ENCODE assay signal across 8 mouse cellular contexts in genomic region chr9:110879998-110880561, GRCm38 (mm10). TPM values are rescaled to one million over a fixed set of nuclear protein-coding genes. Genes with fewer than 3 reads are reported as not detected.
DNase-seq lines count a peak whose midpoint lies in the region; ATAC-seq and TF ChIP-seq lines count a peak whose summit lies in the region.

Gene Tmie (minus strand): TSS chr9:110880113.

- in situ Hi-C loops in CH12.LX (cut with MboI; ENCODE audit: low pct_ligation_motif_present, low pct_unique_long_range_greater_than_20kb, low sequenced_read_pairs) = loop anchor here (5.0 kb wide), 1 partner anchor 153 kb away; no protein-coding TSS in a partner anchor

- no peaks in the 10 kb centered on the region for H3K36me3 ChIP-seq in CH12.LX (replicated peaks in 1 of 2; ENCODE audit: control insufficient read depth in 1 of 2, insufficient read depth in 1 of 2, low read length in 1 of 2)
- no peaks in the 10 kb centered on the region for H3K36me3 ChIP-seq in hindbrain, embryonic 13.5 days
- H3K36me3 ChIP-seq in megakaryocyte, embryonic 14.5 days (replicated peaks; ENCODE audit: low read length) = peaks cover 29% of the 10 kb centered on the region

- TF ChIP-seq CTCF in CH12.LX (conservative IDR thresholded peaks at IDR 0.05 in 1 of 2, IDR thresholded peaks at IDR 0.05 in 1 of 2; ENCODE audit: low read depth in 2 of 2, low read length in 2 of 2) = no peak
- TF ChIP-seq CTCF in gastrocnemius, adult 2 months (IDR thresholded peaks at IDR 0.05) = no peak

- H3K27ac ChIP-seq in CH12.LX (ENCODE audit: insufficient read depth, low read depth) = no peak within 1 kb of the TSS
- H3K27ac ChIP-seq in gastrocnemius, adult 2 months = peak within 1 kb of the TSS; percentile 91
- no peak within 1 kb of the TSS for H3K27ac ChIP-seq in hindbrain, embryonic 13.5 days

- ATAC-seq in hindbrain, embryonic 13.5 days (ENCODE audit: low FRiP score) = 0 out of 2 replicates have a peak, but pooled peaks have one; percentile 25

- intact Hi-C loops in gastrocnemius, adult 2 months (cut with DNase I) = loop anchor here (5.0 kb wide), 1 partner anchor 72 kb away; the partner anchor contains the start of gene Lrrc2
- intact Hi-C loops in left cerebral cortex, postnatal 25 days (cut with DNase I) = loop anchor here (10.0 kb wide), 1 partner anchor 245 kb away; no protein-coding TSS in a partner anchor

- H3K9ac ChIP-seq in CH12.LX (ENCODE audit: insufficient read depth, low read depth) = no peak within 1 kb of the TSS
- H3K9ac ChIP-seq in hindbrain, embryonic 13.5 days = peak within 1 kb of the TSS; percentile 69

- H3K4me3 ChIP-seq in CH12.LX (replicated peaks in 1 of 3; ENCODE audit: low read depth in 2 of 3, low read length in 2 of 3, poor library complexity in 1 of 3) = peak within 1 kb of the TSS in 1 of 3 experiments; percentile 29
- H3K4me3 ChIP-seq in gastrocnemius, adult 2 months = peak within 1 kb of the TSS; percentile 73
- peak within 1 kb of the TSS; percentile 52 for H3K4me3 ChIP-seq in hindbrain, embryonic 13.5 days
- H3K4me3 ChIP-seq in megakaryocyte, embryonic 14.5 days (replicated peaks) = peak within 1 kb of the TSS; percentile 94

- TF ChIP-seq RAD21 in CH12.LX (IDR thresholded peaks at IDR 0.05; ENCODE audit: low read depth, low read length) = no peak

- H3K4me2 ChIP-seq in CH12.LX (ENCODE audit: insufficient read depth, low read depth, poor library complexity, severe bottlenecking) = peak within 1 kb of the TSS; percentile 38; the same call in 1 of the 2 replicates
- peak within 1 kb of the TSS; percentile 89 for H3K4me2 ChIP-seq in hindbrain, embryonic 13.5 days

- no peak for TF ChIP-seq POLR2A in CH12.LX (IDR thresholded peaks at IDR 0.05; ENCODE audit: low read depth, low read length)

- no peaks in the 10 kb centered on the region for H3K79me2 ChIP-seq in CH12.LX (replicated peaks; ENCODE audit: control insufficient read depth, extremely low read depth, insufficient read depth, poor library complexity, severe bottlenecking)

- no peaks in the 10 kb centered on the region for H3K9me3 ChIP-seq in CH12.LX (replicated peaks; ENCODE audit: low read length)
- no peaks in the 10 kb centered on the region for H3K9me3 ChIP-seq in hindbrain, embryonic 13.5 days
- no peaks in the 10 kb centered on the region for H3K9me3 ChIP-seq in megakaryocyte, embryonic 14.5 days

- no peak for DNase-seq in CH12.LX (ENCODE audit: extremely low read depth)
- peak; percentile 72 for DNase-seq in adrenal gland, adult 8-10 months
- peak; percentile 87 for DNase-seq in gastrocnemius, adult 2 months
- DNase-seq in left cerebral cortex, postnatal 25 days (ENCODE audit: low spot score in 2 of 2) = peak; percentile 24 to 38
- peak; percentile 35 for DNase-seq in right cerebral cortex, postnatal 14 days
- no peak for DNase-seq in cerebellum, adult 9-11 months

- no peaks in the 10 kb centered on the region for H3K4me1 ChIP-seq in CH12.LX (ENCODE audit: control insufficient read depth in 1 of 2, insufficient read depth in 2 of 2)
- peaks cover 26% of the 10 kb centered on the region for H3K4me1 ChIP-seq in hindbrain, embryonic 13.5 days (replicated peaks)
- peaks cover 78% of the 10 kb centered on the region for H3K4me1 ChIP-seq in megakaryocyte, embryonic 14.5 days

- dilution Hi-C loops in CH12.LX (cut with MboI; ENCODE audit: extremely low pct_ligation_motif_present, extremely low pct_unique_long_range_greater_than_20kb, low sequenced_read_pairs) = no loop called here

- 1% methylated on average over 57 of the region's 57 CpGs for WGBS in hindbrain, embryonic 13.5 days

- no peak for TF ChIP-seq EP300 in CH12.LX (IDR thresholded peaks at IDR 0.05; ENCODE audit: low read length)

- H3K27me3 ChIP-seq in CH12.LX (replicated peaks) = peaks cover 28% of the 10 kb centered on the region
- H3K27me3 ChIP-seq in hindbrain, embryonic 13.5 days = peaks cover 65% of the 10 kb centered on the region
- peaks cover 46% of the 10 kb centered on the region for H3K27me3 ChIP-seq in megakaryocyte, embryonic 14.5 days (replicated peaks)

TF ChIP-seq in CH12.LX, 34 proteins besides CTCF, POLR2A, EP300 and RAD21:
- TF ChIP-seq JUN (IDR thresholded peaks at IDR 0.05; ENCODE audit: insufficient read depth, low read depth, low read length) (no peak), ELF1 (IDR thresholded peaks at IDR 0.05; ENCODE audit: low read depth, low read length) (no peak), MAX (IDR thresholded peaks at IDR 0.05; ENCODE audit: low read length) (no peak), ZMIZ1 (IDR thresholded peaks at IDR 0.05; ENCODE audit: low read depth, low read length) (no peak), TCF12 (IDR thresholded peaks at IDR 0.05; ENCODE audit: low read depth, low read length) (no peak), USF1 (IDR thresholded peaks at IDR 0.05; ENCODE audit: low read depth, low read length) (no peak), SIN3A (IDR thresholded peaks at IDR 0.05; ENCODE audit: low read length) (no peak), SMC3 (IDR thresholded peaks at IDR 0.05; ENCODE audit: low read depth, low read length) (no peak), MAFK (IDR thresholded peaks at IDR 0.05; ENCODE audit: insufficient replicate concordance, low read length) (no peak)

RNA-seq across cellular contexts. Expression of gene Tmie, which starts in this region (rescaled TPM):
- not detected in 2 replicates for total RNA-seq in CH12.LX (2012; rRNA removed)
- total RNA-seq in CH12.LX (2014; rRNA removed) = not detected in 2 replicates
- polyA plus RNA-seq in CH12.LX (2012; ENCODE audit: insufficient read length, low read depth) = not detected in 2 replicates
- total RNA-seq in adrenal gland, adult 8-10 months (2022) = 1 to 10 TPM; 2.3 to 7.5 (median 5.1) TPM
- total RNA-seq in gastrocnemius, adult 2 months (2021) = under 1 TPM; 0.41 to 0.70 TPM
- 1.2 and 1.4 TPM in 2 replicates for polyA plus RNA-seq in hindbrain, embryonic 13.5 days (2015; fragmentation: Nextera tagmentation; extraction: Ambion mirVana)
- total RNA-seq in left cerebral cortex, postnatal 25 days (2021) = 1 to 10 TPM; 2.7 to 4.1 TPM
- 2.2 and 4.5 TPM in 2 replicates for polyA plus RNA-seq in megakaryocyte, embryonic 14.5 days (2012; ENCODE audit: insufficient read depth, low replicate concordance)

Comparison
In these comparisons a context has a peak if more than half of its experiments do, and no peak if none do; other contexts are left out.
1. Peak in DNase-seq, H3K4me3 ChIP-seq and H3K27ac ChIP-seq in gastrocnemius, adult 2 months; RNA of the gene not detected or under 1 TPM.
2. DNase-seq: peak in adrenal gland, adult 8-10 months (single experiment), left cerebral cortex, postnatal 25 days (2 of 2) and right cerebral cortex, postnatal 14 days (single experiment); none in CH12.LX (single experiment) and cerebellum, adult 9-11 months (single experiment).